In the genomic region with DNA sequence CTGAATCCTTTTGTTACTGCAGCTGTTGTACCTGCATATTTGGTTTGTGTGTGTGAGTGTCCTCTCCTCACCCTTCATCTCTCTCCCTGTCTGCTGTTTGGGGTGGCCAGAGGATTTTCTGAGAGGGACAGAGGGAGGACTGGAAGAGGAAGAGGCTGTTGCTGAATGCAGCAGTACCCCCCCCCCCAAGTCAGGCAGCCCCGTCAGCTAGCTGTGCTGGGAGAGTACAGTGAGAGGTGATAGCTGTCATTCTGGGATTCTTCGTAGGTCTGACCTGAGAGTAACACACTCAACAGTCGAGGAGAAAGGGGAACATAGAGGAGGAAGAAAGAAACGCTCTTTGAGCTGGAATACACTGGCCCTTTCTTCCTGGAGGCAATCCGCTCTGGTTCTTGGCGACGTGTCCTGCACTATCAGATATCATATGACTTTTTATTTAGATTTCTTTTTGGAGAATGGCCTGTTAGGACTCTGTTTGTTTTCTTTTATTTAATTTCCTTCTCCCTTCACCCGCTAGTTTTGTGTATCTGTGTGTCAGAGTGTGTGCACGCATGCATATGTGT, we compare ENCODE assay signal across 8 mouse cellular contexts.
DNase-seq lines count a peak whose midpoint lies in the region; ATAC-seq and TF ChIP-seq lines count a peak whose summit lies in the region.

No protein-coding gene starts in this region.

- peak overlapping the region; percentile 97 for H3K27ac ChIP-seq in forebrain, embryonic 13.5 days
- no peak overlapping the region; the same call in 1 of the 2 replicates for H3K27ac ChIP-seq in limb, embryonic 14.5 days (replicated peaks; ENCODE audit: low read depth, low read length)

- peak overlapping the region; percentile 76 for H3K4me2 ChIP-seq in forebrain, embryonic 13.5 days
- H3K4me2 ChIP-seq in limb, embryonic 14.5 days (replicated peaks; ENCODE audit: low read depth, low read length, severe bottlenecking): peak overlapping the region; percentile 26; the same call in 1 of the 2 replicates

- H3K4me1 ChIP-seq in forebrain, embryonic 13.5 days: peaks cover 55% of the 10 kb centered on the region
- H3K4me1 ChIP-seq in limb, embryonic 14.5 days (ENCODE audit: control insufficient read depth, insufficient read depth, low read length): peaks cover 15% of the 10 kb centered on the region

- H3ac ChIP-seq in C2C12 (ENCODE audit: control insufficient read depth, insufficient read length, low read depth): peak overlapping the region; percentile 44

- H3K9ac ChIP-seq in forebrain, embryonic 13.5 days: peak overlapping the region; percentile 87
- H3K9ac ChIP-seq in limb, embryonic 14.5 days (ENCODE audit: low read depth, low read length, severe bottlenecking): peak overlapping the region; percentile 40

- H3K79me3 ChIP-seq in C2C12 (ENCODE audit: low read depth): peaks cover 4% of the 10 kb centered on the region

- no peaks in the 10 kb centered on the region for H3K27me3 ChIP-seq in C2C12 (ENCODE audit: control insufficient read depth, insufficient read depth, insufficient read length)
- no peaks in the 10 kb centered on the region for H3K27me3 ChIP-seq in forebrain, embryonic 13.5 days
- no peaks in the 10 kb centered on the region for H3K27me3 ChIP-seq in limb, embryonic 14.5 days (ENCODE audit: control insufficient read depth, insufficient read depth, low read length)

- no peak for TF ChIP-seq POLR2A in limb, embryonic 14.5 days (IDR thresholded peaks at IDR 0.05; ENCODE audit: borderline replicate concordance, extremely low read depth, insufficient read depth, insufficient read length)

- peaks cover 30% of the 10 kb centered on the region for H3K79me2 ChIP-seq in C2C12 (ENCODE audit: control insufficient read depth, insufficient read depth)

- WGBS in forebrain, embryonic 13.5 days: 7% methylated on average over 9 of the region's 9 CpGs
- 38% methylated on average over 9 of the region's 9 CpGs for WGBS in limb, embryonic 14.5 days

- TF ChIP-seq CTCF in C2C12 (IDR thresholded peaks at IDR 0.05; ENCODE audit: control insufficient read depth, insufficient read depth, insufficient read length): no peak

- H3K9me3 ChIP-seq in forebrain, embryonic 13.5 days (replicated peaks): no peaks in the 10 kb centered on the region
- no peaks in the 10 kb centered on the region for H3K9me3 ChIP-seq in limb, embryonic 14.5 days (ENCODE audit: control insufficient read depth, low read length)

- H3K4me3 ChIP-seq in C2C12 (ENCODE audit: insufficient read depth, poor library complexity, severe bottlenecking): peak overlapping the region; percentile 19
- peak overlapping the region; percentile 54 for H3K4me3 ChIP-seq in forebrain, embryonic 13.5 days
- H3K4me3 ChIP-seq in limb, embryonic 14.5 days (replicated peaks; ENCODE audit: low read length): no peak overlapping the region

- peak; percentile 28 for DNase-seq in cerebellum, adult 9-11 months
- DNase-seq in cerebellum, postnatal 4 days (ENCODE audit: low spot score in 2 of 2): no peak
- DNase-seq in limb, embryonic 14.5 days (ENCODE audit: low spot score): no peak
- no peak for DNase-seq in ovary, postnatal 14 days (ENCODE audit: low spot score)
- DNase-seq in adrenal gland, postnatal 25 days: no peak

- peak; percentile 24; the same call in 1 of the 2 replicates for ATAC-seq in forebrain, embryonic 13.5 days
- no peak for ATAC-seq in limb, embryonic 14.5 days (ENCODE audit: low FRiP score, low read depth)
- ATAC-seq in erythroid progenitor cell, adult 5-6 weeks (replicated peaks; ENCODE audit: low FRiP score, poor library complexity, severe bottlenecking): no peak

- no peaks in the 10 kb centered on the region for H3K36me3 ChIP-seq in C2C12 (ENCODE audit: control insufficient read depth, insufficient read depth)
- no peaks in the 10 kb centered on the region for H3K36me3 ChIP-seq in forebrain, embryonic 13.5 days (ENCODE audit: poor library complexity, severe bottlenecking)
- H3K36me3 ChIP-seq in limb, embryonic 14.5 days (ENCODE audit: control insufficient read depth, insufficient read depth, low read length): no peaks in the 10 kb centered on the region

TF ChIP-seq in C2C12, 6 proteins besides CTCF, POLR2A, EP300 and RAD21:
- TF ChIP-seq MYOG (IDR thresholded peaks at IDR 0.05; ENCODE audit: control insufficient read depth, extremely low read depth, insufficient read length) (no peak), CEBPB (IDR thresholded peaks at IDR 0.05; ENCODE audit: low read depth) (no peak), FOSL1 (IDR thresholded peaks at IDR 0.05; ENCODE audit: insufficient read depth, low read length, poor library complexity, severe bottlenecking) (no peak), USF1 (IDR thresholded peaks at IDR 0.05; ENCODE audit: low read depth) (no peak), MYOD1 (IDR thresholded peaks at IDR 0.05; ENCODE audit: control insufficient read depth, insufficient read length, low read depth) (no peak), MAX (IDR thresholded peaks at IDR 0.05) (no peak)
